Mouse (Mus musculus): ENCODE measurements at regions not wholly inside any gene's neighbourhood (a gene's known extent, or its start where the extent isn't known, plus 50 kb on each side); places are given as distances from the start of the nearest gene placed in this dataset.

DNA sequence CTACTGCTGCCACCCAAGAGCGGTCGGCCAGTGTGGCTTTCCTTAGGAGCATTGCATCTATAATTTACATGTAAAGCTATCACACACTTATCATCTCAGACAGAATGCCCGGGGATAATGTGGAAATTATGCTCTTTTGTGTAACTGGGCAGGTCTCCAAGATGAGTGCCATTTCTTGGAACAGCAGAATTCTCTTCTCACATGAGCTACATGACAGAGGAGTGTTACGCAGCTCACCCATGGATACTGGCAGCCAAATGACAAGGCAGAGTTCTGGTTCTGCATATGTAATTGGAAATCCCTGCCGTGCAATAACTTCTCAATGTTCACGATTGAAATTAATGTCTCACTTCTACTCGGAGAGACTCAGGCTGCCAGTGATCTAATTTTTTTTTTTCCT is 119.1 kb downstream of the Ube2e3 start:
- H3K27ac ChIP-seq, result no peak overlapping the region
- H3K4me3 ChIP-seq (ENCODE audit: insufficient read depth in 1 of 2, low read depth in 2 of 2, low read length in 2 of 2), result no peak overlapping the region
- no peaks in the 10 kb centered on the region for H3K27me3 ChIP-seq (ENCODE audit: control insufficient read depth, insufficient read depth, low read length)
- H3K4me1 ChIP-seq (replicated peaks; ENCODE audit: control insufficient read depth in 2 of 2, insufficient read depth in 2 of 2, low read length in 1 of 2), result peaks cover 3% of the 10 kb centered on the region in 2 experiments
- DNase-seq (ENCODE audit: low read depth in 3 of 3, low spot score in 3 of 3), result no peak
- H3K4me2 ChIP-seq (ENCODE audit: low read depth), result no peak overlapping the region
- H3K9me3 ChIP-seq (ENCODE audit: control insufficient read depth, low read length), result no peaks in the 10 kb centered on the region
- no peak overlapping the region for H3K9ac ChIP-seq (replicated peaks)
- ATAC-seq (ENCODE audit: insufficient read depth), result no peak
- no peaks in the 10 kb centered on the region for H3K36me3 ChIP-seq (replicated peaks; ENCODE audit: control insufficient read depth, insufficient read depth, low read depth)
- TF ChIP-seq CTCF (IDR thresholded peaks at IDR 0.05; ENCODE audit: low read depth), result no peak
- TF ChIP-seq EP300 (IDR thresholded peaks at IDR 0.05; ENCODE audit: low read depth), result no peak
- WGBS (ENCODE audit: insufficient replicate concordance), result 71% methylated on average over 7 of the region's 7 CpGs

DNA sequence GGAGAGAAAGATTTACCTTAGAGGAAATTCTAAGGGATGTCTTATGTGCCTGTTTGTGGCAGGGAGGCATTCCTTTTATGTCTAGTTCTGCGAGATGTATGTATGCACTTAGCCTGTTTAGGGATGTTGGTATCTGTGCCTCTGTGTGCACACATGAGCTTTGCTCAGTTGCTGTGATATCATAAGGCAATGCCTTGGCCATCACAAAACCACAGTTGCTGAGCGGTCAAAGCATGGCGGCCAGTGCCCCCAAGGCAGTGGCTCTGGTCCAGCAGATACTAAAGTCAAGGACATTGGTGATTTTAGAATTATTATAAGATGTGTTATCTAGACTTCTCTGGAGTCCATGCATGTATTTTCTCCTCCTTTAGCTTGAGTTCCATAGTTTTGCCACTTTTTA is 119.5 kb downstream of the Ube2e3 start:
- TF ChIP-seq CTCF (IDR thresholded peaks at IDR 0.05; ENCODE audit: low read depth) (no peak), EP300 (IDR thresholded peaks at IDR 0.05; ENCODE audit: low read depth) (no peak)
- ATAC-seq (ENCODE audit: insufficient read depth) (no peak), DNase-seq (ENCODE audit: low read depth in 3 of 3, low spot score in 3 of 3) (no peak)
- Histone ChIP-seq H3K27ac (no peak overlapping the region), H3K4me2 (ENCODE audit: low read depth) (no peak overlapping the region), H3K9me3 (ENCODE audit: control insufficient read depth, low read length) (no peaks in the 10 kb centered on the region), H3K36me3 (replicated peaks; ENCODE audit: control insufficient read depth, insufficient read depth, low read depth) (no peaks in the 10 kb centered on the region), H3K4me1 (replicated peaks; ENCODE audit: control insufficient read depth in 2 of 2, insufficient read depth in 2 of 2, low read length in 1 of 2) (peaks cover 3 to 4% of the 10 kb centered on the region in 2 experiments), H3K4me3 (ENCODE audit: insufficient read depth in 1 of 2, low read depth in 2 of 2, low read length in 2 of 2) (no peak overlapping the region), H3K27me3 (ENCODE audit: control insufficient read depth, insufficient read depth, low read length) (no peaks in the 10 kb centered on the region), H3K9ac (replicated peaks) (no peak overlapping the region)
- 72% methylated on average over 3 of the region's 3 CpGs for WGBS (ENCODE audit: insufficient replicate concordance)

DNA sequence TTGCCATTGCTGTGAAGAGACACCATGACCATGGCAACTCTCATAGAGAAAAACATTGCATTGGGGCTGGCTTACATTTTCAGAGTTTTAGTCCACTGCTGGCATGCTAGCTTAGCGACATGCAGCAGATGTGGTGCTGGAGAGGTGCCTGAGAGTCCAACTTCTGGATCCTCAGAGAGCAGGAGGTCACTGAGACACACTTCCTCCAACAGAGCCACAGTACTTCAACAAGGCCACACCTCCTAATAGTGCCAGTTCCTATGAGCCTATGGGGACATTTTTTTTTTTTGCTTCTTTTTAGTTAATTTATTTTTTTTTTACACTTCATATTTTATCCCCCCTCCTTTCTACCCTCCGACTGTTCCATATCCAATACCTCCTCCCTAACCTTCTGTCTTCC is 120.3 kb downstream of the Ube2e3 start:
- no peak overlapping the region for H3K27ac ChIP-seq
- no peak for TF ChIP-seq CTCF (IDR thresholded peaks at IDR 0.05; ENCODE audit: low read depth)
- no peak for TF ChIP-seq EP300 (IDR thresholded peaks at IDR 0.05; ENCODE audit: low read depth)
- H3K27me3 ChIP-seq (ENCODE audit: control insufficient read depth, insufficient read depth, low read length), result no peaks in the 10 kb centered on the region
- no peak overlapping the region for H3K9ac ChIP-seq (replicated peaks)
- peaks cover under 1 to 4% of the 10 kb centered on the region in 2 experiments for H3K4me1 ChIP-seq (replicated peaks; ENCODE audit: control insufficient read depth in 2 of 2, insufficient read depth in 2 of 2, low read length in 1 of 2)
- H3K9me3 ChIP-seq (ENCODE audit: control insufficient read depth, low read length), result no peaks in the 10 kb centered on the region
- H3K4me2 ChIP-seq (ENCODE audit: low read depth), result no peak overlapping the region
- ATAC-seq (ENCODE audit: insufficient read depth) (no peak), DNase-seq (ENCODE audit: low read depth in 3 of 3, low spot score in 3 of 3) (no peak)
- no peaks in the 10 kb centered on the region for H3K36me3 ChIP-seq (replicated peaks; ENCODE audit: control insufficient read depth, insufficient read depth, low read depth)
- no peak overlapping the region for H3K4me3 ChIP-seq (ENCODE audit: insufficient read depth in 1 of 2, low read depth in 2 of 2, low read length in 2 of 2)
- WGBS (ENCODE audit: insufficient replicate concordance), result 55% methylated on average over 2 of the region's 2 CpGs

DNA sequence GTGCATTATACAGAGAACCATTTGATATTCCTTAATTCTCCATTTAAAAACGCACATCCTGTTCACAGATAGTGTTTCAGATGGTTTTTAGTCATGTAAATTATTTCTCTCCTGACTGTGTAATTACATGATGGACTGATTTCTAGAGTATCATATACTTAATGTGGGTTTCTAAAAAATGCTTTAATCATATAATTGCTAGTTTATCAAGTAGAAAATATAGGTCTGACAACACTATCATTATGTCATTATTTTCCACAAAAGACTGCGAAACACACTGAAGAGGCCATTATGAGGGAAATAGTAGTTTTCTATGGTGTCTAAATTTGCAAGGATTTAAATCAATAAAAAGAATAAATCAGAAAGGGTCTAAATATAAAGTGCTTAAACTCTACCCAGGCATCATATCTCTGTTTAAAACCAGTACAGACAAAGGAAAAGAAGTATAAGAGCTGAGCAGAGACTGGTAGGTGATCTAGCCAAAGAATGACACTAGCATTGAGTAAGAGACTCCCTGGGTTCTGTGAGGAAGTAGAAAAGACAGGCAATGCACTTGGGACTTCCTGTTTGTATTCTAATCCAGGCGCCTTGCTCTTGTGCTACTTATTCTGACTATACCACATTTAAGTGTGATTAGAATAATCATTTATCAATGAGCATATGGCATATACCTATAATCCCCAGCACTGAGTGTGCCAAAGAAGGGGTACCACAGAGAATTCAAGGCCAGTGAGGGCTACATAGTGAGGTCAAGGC is 127.1 kb downstream of the Ube2e3 start:
- Histone ChIP-seq H3K27ac (no peak overlapping the region), H3K4me3 (ENCODE audit: insufficient read depth in 1 of 2, low read depth in 2 of 2, low read length in 2 of 2) (no peak overlapping the region), H3K9ac (replicated peaks) (no peak overlapping the region), H3K36me3 (replicated peaks; ENCODE audit: control insufficient read depth, insufficient read depth, low read depth) (no peaks in the 10 kb centered on the region), H3K9me3 (ENCODE audit: control insufficient read depth, low read length) (no peaks in the 10 kb centered on the region), H3K27me3 (ENCODE audit: control insufficient read depth, insufficient read depth, low read length) (no peaks in the 10 kb centered on the region), H3K4me2 (ENCODE audit: low read depth) (no peak overlapping the region), H3K4me1 (replicated peaks; ENCODE audit: control insufficient read depth in 2 of 2, insufficient read depth in 2 of 2, low read length in 1 of 2) (peaks cover 0 to 1% of the 10 kb centered on the region in 2 experiments; a peak in 1 of 4 replicates)
- DNase-seq (ENCODE audit: low read depth in 3 of 3, low spot score in 3 of 3) (no peak), ATAC-seq (ENCODE audit: insufficient read depth) (no peak)
- WGBS (ENCODE audit: insufficient replicate concordance), result 60% methylated on average over 3 of the region's 3 CpGs
- TF ChIP-seq CTCF (IDR thresholded peaks at IDR 0.05; ENCODE audit: low read depth) (no peak), EP300 (IDR thresholded peaks at IDR 0.05; ENCODE audit: low read depth) (no peak)

DNA sequence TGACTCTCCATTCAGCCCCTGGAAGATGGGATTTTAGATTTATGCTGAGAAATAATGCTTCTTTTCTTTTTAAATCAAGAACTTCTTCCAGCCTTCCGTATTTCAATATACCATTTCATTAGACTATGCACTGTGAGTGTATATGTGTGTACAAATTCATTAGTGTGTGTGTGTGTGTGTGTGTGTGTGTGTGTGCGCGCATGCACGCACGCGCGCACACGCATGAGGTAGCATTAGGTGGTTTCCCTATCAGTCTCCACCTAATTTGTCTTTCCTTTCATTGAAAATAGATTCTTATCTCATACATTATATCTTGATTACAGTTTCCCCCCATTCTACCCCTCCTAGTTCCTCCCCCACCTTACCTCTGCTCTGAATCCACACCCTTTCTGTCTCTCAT is 130.7 kb downstream of the Ube2e3 start:
- DNase-seq (ENCODE audit: low read depth in 3 of 3, low spot score in 3 of 3) (no peak), ATAC-seq (ENCODE audit: insufficient read depth) (no peak)
- 86% methylated on average over 8 of the region's 8 CpGs for WGBS (ENCODE audit: insufficient replicate concordance)
- no peak for TF ChIP-seq EP300 (IDR thresholded peaks at IDR 0.05; ENCODE audit: low read depth)
- no peak for TF ChIP-seq CTCF (IDR thresholded peaks at IDR 0.05; ENCODE audit: low read depth)
- H3K9me3 ChIP-seq (ENCODE audit: control insufficient read depth, low read length), result no peaks in the 10 kb centered on the region
- no peaks in the 10 kb centered on the region for H3K4me1 ChIP-seq (replicated peaks; ENCODE audit: control insufficient read depth in 2 of 2, insufficient read depth in 2 of 2, low read length in 1 of 2)
- no peak overlapping the region for H3K4me3 ChIP-seq (ENCODE audit: insufficient read depth in 1 of 2, low read depth in 2 of 2, low read length in 2 of 2)
- no peaks in the 10 kb centered on the region for H3K27me3 ChIP-seq (ENCODE audit: control insufficient read depth, insufficient read depth, low read length)
- H3K9ac ChIP-seq (replicated peaks), result no peak overlapping the region
- H3K27ac ChIP-seq, result no peak overlapping the region
- H3K36me3 ChIP-seq (replicated peaks; ENCODE audit: control insufficient read depth, insufficient read depth, low read depth), result no peaks in the 10 kb centered on the region
- H3K4me2 ChIP-seq (ENCODE audit: low read depth), result no peak overlapping the region

Data from liver, embryonic 14.5 days (tissue).